Mouse (Mus musculus) liver, adult 2 months (tissue): ENCODE results near the gene Pdia3.

ENCODE experiments used
- CTCF ChIP-seq: fragments of 200-500 bp; IDR thresholded peaks from 2 replicates; pipeline ENCODE4 v1.5.1; 2011; ENCODE audit warnings: low read depth, low read length, control low read depth
- POLR2A ChIP-seq: fragments of 200-500 bp; IDR thresholded peaks from 2 replicates; pipeline ENCODE4 v1.6.1; 2011; ENCODE audit warnings: low read length, control low read depth; ENCODE audit not compliant: insufficient read depth; ENCODE audit errors: extremely low read depth

- TF ChIP-seq CTCF = no peak
- TF ChIP-seq POLR2A = no peak
These were observed 1.5 kb downstream of the Pdia3 start for GRCm38 (mm10) chr2:121415103-121415502.
